Mouse (Mus musculus): Measurements from ENCODE around the gene Traip. TPM values are rescaled to one million over a fixed set of nuclear protein-coding genes. Genes with fewer than 3 reads are reported as not detected.
"Not testable (repeated sequence)": the region's sequence is repeated elsewhere in the genome, so short reads cannot be mapped to it uniquely, and the experiment has no call there.

Traip gene
- total RNA-seq, 2 experiments from 2014 or later, result 9.5 to 10.9 TPM

GRCm38 (mm10) chr9:107987950-107988349 lies 38.0 kb downstream of the Traip start:
- intact Hi-C loops (cut with DNase I), result no loop called here
- no peak for DNase-seq (ENCODE audit: extremely low spot score in 1 of 2, low spot score in 2 of 2)
- Histone ChIP-seq H3K27ac (no peak overlapping the region), H3K4me3 (no peak overlapping the region)
- no peak for TF ChIP-seq CTCF (IDR thresholded peaks at IDR 0.05)

GRCm38 (mm10) chr9:107992197-107992596 lies 42.3 kb downstream of the Traip start, which contains the start of gene Cdhr4:
Gene Cdhr4, plus strand, starts transcription at chr9:107992497.
- TF ChIP-seq CTCF (IDR thresholded peaks at IDR 0.05), result no peak
- intact Hi-C loops (cut with DNase I), result no loop called here
- Histone ChIP-seq H3K4me3 (no peak within 1 kb of the TSS), H3K27ac (no peak within 1 kb of the TSS)
- no peak for DNase-seq (ENCODE audit: extremely low spot score in 1 of 2, low spot score in 2 of 2)

GRCm38 (mm10) chr9:107993013-107993412 lies 43.1 kb downstream of the Traip start:
- Histone ChIP-seq H3K4me3 (no peak overlapping the region), H3K27ac (no peak overlapping the region)
- TF ChIP-seq CTCF (IDR thresholded peaks at IDR 0.05), result no peak
- intact Hi-C loops (cut with DNase I), result no loop called here
- no peak for DNase-seq (ENCODE audit: extremely low spot score in 1 of 2, low spot score in 2 of 2)

- no peak for TF ChIP-seq CTCF (IDR thresholded peaks at IDR 0.05)
- Histone ChIP-seq H3K27ac (no peak overlapping the region), H3K4me3 (no peak overlapping the region)
- intact Hi-C loops (cut with DNase I), result no loop called here
- DNase-seq (ENCODE audit: extremely low spot score in 1 of 2, low spot score in 2 of 2), result no peak
Observed at GRCm38 (mm10) chr9:107994464-107994863, 44.5 kb downstream of the Traip start.

GRCm38 (mm10) chr9:107995513-107995912 lies 45.6 kb downstream of the Traip start:
- intact Hi-C loops (cut with DNase I), result no loop called here
- Histone ChIP-seq H3K4me3 (no peak overlapping the region), H3K27ac (no peak overlapping the region)
- no peak for TF ChIP-seq CTCF (IDR thresholded peaks at IDR 0.05)
- DNase-seq (ENCODE audit: extremely low spot score in 1 of 2, low spot score in 2 of 2), result no peak

GRCm38 (mm10) chr9:107996049-107996448 lies 46.1 kb downstream of the Traip start, which contains the start of gene Gm20662:
Gene Gm20662, plus strand, starts transcription at chr9:107996349.
- no peak for DNase-seq (ENCODE audit: extremely low spot score in 1 of 2, low spot score in 2 of 2)
- Histone ChIP-seq H3K27ac (no peak within 1 kb of the TSS), H3K4me3 (no peak within 1 kb of the TSS)
- no peak for TF ChIP-seq CTCF (IDR thresholded peaks at IDR 0.05)
- intact Hi-C loops (cut with DNase I), result no loop called here

GRCm38 (mm10) chr9:108001922-108002770 lies 52.2 kb downstream of the Traip start, which contains the start of gene Ip6k1:
Gene Ip6k1, plus strand, starts transcription at chr9:108002501.
- DNase-seq (ENCODE audit: extremely low spot score in 1 of 2, low spot score in 2 of 2), result peak; percentile 100
- no peak for TF ChIP-seq CTCF (IDR thresholded peaks at IDR 0.05)
- Histone ChIP-seq H3K4me3 (peak within 1 kb of the TSS; percentile 75), H3K27ac (peak within 1 kb of the TSS; percentile 99)
- intact Hi-C loops (cut with DNase I), result no loop called here

GRCm38 (mm10) chr9:108002778-108003530 lies 53.0 kb downstream of the Traip start:
- Histone ChIP-seq H3K27ac (peak overlapping the region; percentile 99), H3K4me3 (peak overlapping the region; percentile 75)
- no peak for DNase-seq (ENCODE audit: extremely low spot score in 1 of 2, low spot score in 2 of 2)
- TF ChIP-seq CTCF (IDR thresholded peaks at IDR 0.05), result no peak
- intact Hi-C loops (cut with DNase I), result no loop called here

- intact Hi-C loops (cut with DNase I), result no loop called here
- peak overlapping the region; percentile 99 for H3K27ac ChIP-seq
- TF ChIP-seq CTCF (IDR thresholded peaks at IDR 0.05), result no peak
- no peak for DNase-seq (ENCODE audit: extremely low spot score in 1 of 2, low spot score in 2 of 2)
- peak overlapping the region; percentile 75 for H3K4me3 ChIP-seq
Observed at GRCm38 (mm10) chr9:108003531-108003890, 53.6 kb downstream of the Traip start.

- H3K27ac ChIP-seq, result no peak overlapping the region
- no peak for TF ChIP-seq CTCF (IDR thresholded peaks at IDR 0.05)
- H3K4me3 ChIP-seq, result no peak overlapping the region
- intact Hi-C loops (cut with DNase I), result no loop called here
- DNase-seq (ENCODE audit: extremely low spot score in 1 of 2, low spot score in 2 of 2), result no peak
Observed at GRCm38 (mm10) chr9:108008041-108008440, 58.1 kb downstream of the Traip start.

- H3K4me3 ChIP-seq, result no peak overlapping the region
- no peak for DNase-seq (ENCODE audit: extremely low spot score in 1 of 2, low spot score in 2 of 2)
- TF ChIP-seq CTCF (IDR thresholded peaks at IDR 0.05), result no peak
- H3K27ac ChIP-seq, result no peak overlapping the region
- intact Hi-C loops (cut with DNase I), result no loop called here
Observed at GRCm38 (mm10) chr9:108010385-108010784, 60.4 kb downstream of the Traip start.

- TF ChIP-seq CTCF (IDR thresholded peaks at IDR 0.05), result peak; percentile 13
- intact Hi-C loops (cut with DNase I), result loop anchor here (2.0 kb wide), 1 partner anchor 51 kb away; no protein-coding TSS in a partner anchor
- H3K27ac ChIP-seq; H3K4me3 ChIP-seq; DNase-seq (ENCODE audit: extremely low spot score in 1 of 2, low spot score in 2 of 2): not testable (repeated sequence)
Observed at GRCm38 (mm10) chr9:108013577-108013976, 63.6 kb downstream of the Traip start.

All from left cerebral cortex, adult 2 months (tissue).